Mouse (Mus musculus): Measurements from ENCODE around the gene Abhd14b. TPM values are rescaled to one million over a fixed set of nuclear protein-coding genes. Genes with fewer than 3 reads are reported as not detected.

Abhd14b gene
- total and polyA plus RNA-seq, 3 experiments = 32.6 to 175 (median 46.6) TPM

DNA sequence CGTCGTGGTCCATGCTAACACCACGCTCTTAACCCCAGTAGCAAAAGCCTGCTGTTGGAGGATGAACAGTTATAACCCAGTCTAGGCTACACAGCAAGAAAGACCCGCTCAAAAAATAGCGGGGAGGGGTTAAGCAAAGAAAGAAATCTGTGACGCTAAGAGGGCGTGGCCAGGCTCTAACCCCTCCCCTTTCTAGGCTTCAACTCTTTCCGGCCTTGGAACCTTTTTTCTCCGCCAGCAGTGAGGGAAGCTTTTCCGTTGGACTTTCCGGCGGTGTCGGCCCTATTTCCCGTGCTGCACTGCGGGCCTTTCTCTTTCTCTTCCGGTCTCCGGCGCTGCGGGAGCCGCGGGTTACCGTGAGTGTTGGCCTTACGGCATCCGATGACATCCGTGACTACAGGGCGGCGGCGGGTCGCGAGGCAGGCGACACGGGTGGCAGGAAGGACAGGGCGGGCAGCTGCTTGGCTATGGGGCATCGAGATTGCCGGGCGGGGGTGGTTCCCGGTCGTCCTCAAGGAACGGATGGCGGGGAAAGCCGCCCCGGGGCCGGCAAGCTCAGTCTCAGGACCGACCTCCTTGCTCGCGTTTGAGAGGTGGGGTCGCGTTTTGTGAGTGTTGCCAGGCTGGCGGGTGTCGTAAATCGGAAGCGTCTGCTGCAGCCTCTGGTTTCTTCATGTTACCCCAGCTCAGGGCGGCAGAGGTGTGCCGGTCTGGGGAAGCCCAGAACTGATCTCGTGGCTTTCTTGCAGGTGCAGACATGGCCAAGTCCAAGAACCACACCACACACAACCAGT lies 17.8 kb upstream of the Abhd14b start, which contains the start of gene Rpl29:
TSS of gene Rpl29 (plus strand) at position 234 of the 794 bp plus-strand sequence.
- peak; percentile 95 for DNase-seq

- no peak for DNase-seq
Measured at GRCm38 (mm10) chr9:106430015-106430264, 17.3 kb upstream of the Abhd14b start.

GRCm38 (mm10) chr9:106433389-106433788 lies 13.9 kb upstream of the Abhd14b start:
- no peak for DNase-seq

- DNase-seq = no peak
Measured at GRCm38 (mm10) chr9:106436566-106436965, 10.7 kb upstream of the Abhd14b start.

GRCm38 (mm10) chr9:106442680-106443079 lies 4.6 kb upstream of the Abhd14b start:
- no peak for DNase-seq

DNA sequence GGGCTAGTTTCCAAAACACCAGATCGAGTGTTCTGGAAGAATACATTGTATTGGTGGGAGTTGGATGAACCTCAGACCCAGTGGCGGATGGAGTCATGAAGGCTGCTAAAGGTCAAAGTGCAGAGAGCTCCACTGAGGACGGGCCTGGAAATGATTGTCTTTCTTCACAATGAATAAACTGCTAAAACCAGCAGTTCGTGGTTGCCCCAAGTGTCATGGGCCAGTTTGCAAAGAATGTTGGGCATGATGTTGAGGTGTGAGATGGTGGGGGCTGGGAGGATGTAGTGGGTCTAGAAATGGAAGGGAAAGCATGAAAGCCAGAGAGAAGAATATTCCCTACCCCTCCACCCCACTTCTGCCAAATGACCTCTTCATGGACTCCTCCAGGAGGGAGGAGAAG lies 2.4 kb upstream of the Abhd14b start:
- no peak for DNase-seq

- DNase-seq = no peak
Measured at GRCm38 (mm10) chr9:106447951-106448350, 692 bp downstream of the Abhd14b start.

- DNase-seq = peak; percentile 89
Measured at GRCm38 (mm10) chr9:106448498-106449031, 1.3 kb downstream of the Abhd14b start.

DNA sequence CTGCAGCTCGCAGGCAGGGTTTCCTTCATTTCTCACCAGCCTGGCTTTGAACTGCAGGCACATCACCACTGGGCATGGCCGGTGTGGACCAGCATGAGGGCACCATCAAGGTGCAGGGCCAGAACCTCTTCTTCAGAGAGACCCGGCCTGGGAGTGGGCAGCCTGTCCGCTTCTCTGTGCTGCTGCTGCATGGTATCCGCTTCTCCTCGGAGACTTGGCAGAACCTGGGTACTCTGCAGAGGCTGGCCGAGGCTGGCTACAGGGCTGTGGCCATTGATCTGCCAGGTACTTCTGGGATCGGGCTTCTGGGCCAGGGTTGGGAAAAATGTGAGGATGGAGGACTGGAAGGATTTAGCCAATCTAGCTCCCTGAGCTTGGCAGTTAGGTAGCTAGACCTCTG lies 2.7 kb downstream of the Abhd14b start:
- no peak for DNase-seq

- DNase-seq = peak; percentile 82
Measured at GRCm38 (mm10) chr9:106450661-106451060, 3.4 kb downstream of the Abhd14b start.

DNA sequence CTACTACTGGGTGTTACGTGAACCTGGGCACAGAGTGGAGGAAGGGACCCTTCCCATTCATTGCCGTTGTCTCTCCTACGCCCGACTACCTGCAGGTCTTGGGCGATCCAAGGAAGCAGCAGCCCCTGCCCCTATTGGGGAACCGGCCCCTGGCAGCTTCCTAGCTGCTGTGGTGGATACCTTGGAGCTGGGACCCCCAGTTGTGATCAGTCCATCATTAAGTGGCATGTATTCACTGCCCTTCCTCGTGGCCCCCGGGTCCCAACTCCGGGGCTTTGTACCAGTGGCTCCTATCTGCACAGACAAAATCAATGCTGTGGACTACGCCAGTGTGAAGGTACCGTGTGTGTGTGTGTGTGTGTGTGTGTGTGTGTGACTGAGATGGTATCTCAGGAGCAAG lies 4.0 kb downstream of the Abhd14b start:
- no peak for DNase-seq

DNA sequence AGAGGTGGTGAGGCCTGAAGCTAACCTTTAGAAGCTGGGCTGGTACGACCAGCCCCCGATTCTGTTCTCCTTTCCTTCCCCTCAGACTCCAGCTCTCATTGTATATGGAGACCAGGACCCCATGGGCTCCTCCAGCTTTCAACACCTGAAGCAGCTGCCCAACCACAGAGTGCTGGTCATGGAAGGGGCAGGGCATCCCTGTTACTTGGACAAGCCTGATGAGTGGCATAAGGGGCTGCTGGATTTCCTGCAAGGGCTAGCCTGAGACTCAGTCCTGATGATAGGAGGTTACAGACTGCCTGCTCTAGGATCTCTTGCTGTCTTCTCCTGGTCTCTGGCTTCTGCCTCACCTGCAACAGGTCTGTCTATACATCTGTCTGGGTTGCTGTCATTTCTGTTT lies 4.6 kb downstream of the Abhd14b start:
- DNase-seq = no peak

GRCm38 (mm10) chr9:106452351-106452750 lies 5.1 kb downstream of the Abhd14b start:
- DNase-seq = no peak

DNA sequence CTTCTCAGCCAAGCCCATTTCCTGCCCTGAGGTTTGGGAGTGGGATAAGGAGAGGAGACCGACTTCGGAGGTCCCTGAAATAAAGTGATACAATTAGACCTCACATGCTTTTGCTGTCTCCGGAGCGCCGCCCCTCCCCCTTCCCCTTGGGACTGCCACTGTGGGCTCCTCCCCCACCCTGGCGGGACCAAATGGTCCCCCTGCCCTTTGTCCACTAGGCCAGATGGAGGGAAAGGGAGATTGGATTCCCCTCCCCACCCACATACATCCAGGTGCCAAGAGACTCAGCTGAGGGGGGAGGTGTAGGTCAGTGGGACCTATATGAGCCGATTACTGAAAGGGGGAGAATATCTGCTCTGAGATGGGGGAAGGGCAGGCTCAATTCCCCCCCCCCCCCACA lies 5.6 kb downstream of the Abhd14b start:
- DNase-seq = no peak

DNA sequence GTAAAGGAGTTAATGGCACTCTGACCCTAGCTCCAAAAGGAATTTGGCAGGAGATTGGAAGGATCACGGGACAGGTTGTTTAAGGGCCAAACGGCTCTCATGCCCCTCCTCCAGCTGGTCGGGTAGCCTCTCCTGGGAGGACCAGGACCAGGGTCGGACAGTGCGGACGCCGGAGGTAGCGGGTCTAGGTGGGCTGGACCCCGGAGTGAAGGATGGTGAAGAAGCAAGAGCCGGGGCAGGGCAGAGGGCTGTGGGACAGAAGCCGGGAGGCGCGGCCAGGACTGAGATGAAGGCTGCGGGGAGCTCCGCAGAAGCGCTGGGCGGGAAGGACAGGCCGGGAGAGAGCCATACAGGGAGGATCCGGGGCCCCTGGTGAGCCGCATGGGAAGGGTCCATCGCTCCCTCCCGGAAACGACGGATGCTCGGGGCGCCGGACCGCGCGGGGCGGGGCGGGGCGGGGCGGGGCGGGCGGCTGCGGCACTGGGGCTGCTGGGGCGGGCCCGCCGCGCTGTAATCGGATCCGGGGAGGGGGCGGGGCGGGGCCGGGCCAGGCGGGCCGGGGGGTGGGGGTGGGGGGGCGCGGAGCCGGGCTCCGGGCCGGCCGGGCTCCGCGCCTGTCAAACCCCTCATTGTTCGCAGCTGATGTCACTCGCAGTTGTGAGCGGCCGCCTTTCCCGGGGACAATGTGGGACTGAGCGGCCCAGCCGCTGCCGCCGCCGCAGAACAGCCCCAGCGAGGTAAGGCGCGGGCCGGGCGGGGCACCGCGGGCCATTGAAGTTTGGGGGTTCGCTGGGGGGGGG lies 6.2 kb downstream of the Abhd14b start, which contains the start of gene Pcbp4:
TSS of gene Pcbp4 (plus strand) at position 21 of the 800 bp plus-strand sequence.
- peak; percentile 69 for DNase-seq

DNA sequence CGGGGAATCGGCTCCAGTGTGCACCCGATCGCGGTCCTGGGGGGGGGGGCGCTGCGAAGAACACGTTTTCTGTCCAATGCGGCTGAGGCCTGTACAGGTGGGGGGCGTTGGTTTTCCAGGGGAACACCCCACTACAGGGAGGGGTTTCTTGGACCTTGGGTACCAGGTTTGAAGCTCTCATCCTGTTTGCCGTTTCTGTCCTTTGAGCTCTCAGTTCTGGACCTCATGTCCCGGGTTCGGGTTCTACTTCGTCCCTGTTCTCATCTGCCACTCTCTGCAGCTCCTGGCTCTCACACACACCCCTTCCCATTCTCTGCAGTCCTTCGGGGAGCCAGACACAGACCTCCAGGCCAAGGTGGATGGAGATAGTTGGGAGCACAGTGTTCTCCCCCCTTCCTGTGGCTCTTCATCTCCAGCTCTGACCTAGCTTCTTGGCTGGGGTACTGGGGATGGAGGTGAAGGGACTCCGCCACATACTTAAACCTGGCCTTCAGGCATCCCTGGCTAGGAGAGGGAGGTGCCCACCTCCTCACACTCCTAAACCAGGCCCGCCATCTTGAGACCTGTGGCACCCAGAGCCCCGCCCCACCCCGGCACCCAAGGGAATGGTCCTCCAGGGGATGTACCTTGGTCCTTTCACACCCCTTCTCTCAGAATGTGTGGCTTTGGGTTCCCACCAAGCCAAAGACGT lies 7.0 kb downstream of the Abhd14b start:
- no peak for DNase-seq

DNA sequence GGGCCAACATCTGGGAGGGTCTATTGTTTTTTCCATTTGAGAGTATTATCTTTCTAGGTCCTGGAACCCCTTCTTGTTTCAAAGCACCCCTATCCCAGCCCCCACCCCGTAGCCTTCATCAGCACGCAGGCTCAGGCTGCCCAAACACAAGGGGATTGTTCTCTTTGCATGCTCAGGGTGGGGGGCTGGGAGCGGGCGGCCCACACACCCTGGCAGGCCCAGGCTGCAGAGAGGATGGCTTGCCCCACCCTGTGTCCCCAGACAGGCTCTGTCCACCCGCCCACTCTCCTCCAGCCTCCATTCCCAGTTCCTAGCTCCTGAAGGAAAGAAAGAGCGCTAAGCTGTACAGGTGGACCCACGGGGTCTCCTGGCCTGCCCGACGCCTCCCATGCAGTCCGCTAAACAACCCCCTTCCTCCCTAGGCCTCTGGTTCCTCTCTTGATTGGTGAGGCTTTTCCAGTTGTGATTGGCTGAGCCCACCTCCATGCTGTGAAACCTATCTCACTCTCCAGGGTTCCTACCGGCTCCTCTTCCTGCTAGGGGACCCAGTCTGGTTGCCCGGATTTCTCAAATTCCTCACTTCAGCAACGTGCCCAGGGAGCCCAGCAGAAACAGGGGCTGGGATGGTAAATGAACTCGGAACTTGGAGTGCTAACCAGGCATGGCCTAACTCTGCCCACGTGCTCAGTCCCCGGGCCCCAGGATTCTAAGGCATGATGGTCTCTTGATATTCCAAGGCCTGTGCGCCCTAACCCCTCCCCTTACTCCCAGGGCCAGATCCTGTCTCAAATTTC lies 7.8 kb downstream of the Abhd14b start:
- DNase-seq = no peak

- no peak for DNase-seq
Measured at GRCm38 (mm10) chr9:106456325-106457162, 9.3 kb downstream of the Abhd14b start.

DNA sequence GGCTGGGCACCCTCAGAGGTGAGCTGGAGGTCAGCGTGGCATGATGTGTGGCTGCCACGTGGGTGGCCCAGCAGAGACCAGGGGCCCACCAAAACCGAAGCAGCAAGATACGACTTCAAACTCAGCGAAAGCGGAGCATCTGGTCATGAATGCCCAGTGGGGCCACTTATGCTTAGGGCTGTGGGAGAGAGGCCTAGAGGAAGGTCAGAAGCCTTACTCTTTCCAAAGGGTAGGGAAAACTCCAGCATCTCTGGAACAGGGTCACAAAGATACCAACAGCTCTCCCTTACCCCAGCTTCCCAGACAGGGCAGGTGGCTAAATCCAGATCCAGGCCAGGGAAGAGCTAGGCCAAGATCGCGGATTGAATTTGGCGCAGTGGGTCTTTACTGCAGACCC lies 9.9 kb downstream of the Abhd14b start:
- DNase-seq = no peak

DNA sequence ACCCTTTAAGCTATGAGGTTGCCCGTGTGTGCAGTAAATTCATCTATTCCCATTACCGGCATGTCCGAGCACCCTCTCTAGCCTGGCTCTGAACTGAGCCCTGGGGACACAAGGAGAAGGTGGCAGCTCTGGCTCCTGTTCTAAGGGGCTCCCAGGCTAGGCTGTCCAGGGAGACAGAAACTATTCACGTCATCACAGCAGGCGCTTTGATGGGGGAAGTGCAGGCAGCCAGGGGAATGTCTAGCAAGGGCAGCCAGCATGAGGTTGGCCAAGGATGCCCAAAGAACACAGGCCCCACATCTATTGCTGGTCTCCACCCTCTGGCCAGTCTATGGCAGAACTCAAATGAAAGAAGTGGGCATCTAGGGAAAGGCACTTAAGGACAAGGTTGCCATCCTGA lies 10.7 kb downstream of the Abhd14b start:
- no peak for DNase-seq

GRCm38 (mm10) chr9:106459946-106460345 lies 12.7 kb downstream of the Abhd14b start:
- DNase-seq = no peak
